9 mouse cellular contexts compared by ENCODE assay signal in genomic region chr14:118322003-118322821, GRCm38 (mm10). TPM values are rescaled to one million over a fixed set of nuclear protein-coding genes. Genes with fewer than 3 reads are reported as not detected.
DNase-seq lines count a peak whose midpoint lies in the region; ATAC-seq lines count a peak whose summit lies in the region.
"Had no signal": no experiment of that assay in that cellular context is flagged by ENCODE, and none has a peak within 500 bp of the region (broad histone marks: within the 10 kb centered on the region; RNA-seq: fewer than 3 reads in every experiment).

No protein-coding gene starts in this region.

- H3K27ac ChIP-seq in kidney, embryonic 15.5 days: no peak overlapping the region
- peak overlapping the region; percentile 63 for H3K27ac ChIP-seq in forebrain, embryonic 12.5 days
- no peak overlapping the region for H3K27ac ChIP-seq in limb, embryonic 12.5 days
- H3K27ac ChIP-seq in neural tube, embryonic 15.5 days (replicated peaks): no peak overlapping the region

- peak overlapping the region; percentile 34 for H3K4me3 ChIP-seq in kidney, embryonic 15.5 days (replicated peaks)
- H3K4me3 ChIP-seq in forebrain, embryonic 12.5 days (replicated peaks): peak overlapping the region; percentile 28
- peak overlapping the region; percentile 30 for H3K4me3 ChIP-seq in limb, embryonic 12.5 days (replicated peaks)
- peak overlapping the region; percentile 25 for H3K4me3 ChIP-seq in neural tube, embryonic 15.5 days (replicated peaks)

- WGBS in kidney, embryonic 15.5 days: 16% methylated on average over 26 of the region's 26 CpGs
- WGBS in forebrain, embryonic 12.5 days: 2% methylated on average over 26 of the region's 26 CpGs
- 11% methylated on average over 26 of the region's 26 CpGs for WGBS in limb, embryonic 12.5 days
- WGBS in neural tube, embryonic 15.5 days: 6% methylated on average over 26 of the region's 26 CpGs

- H3K9me3 ChIP-seq in kidney, embryonic 15.5 days (replicated peaks): no peaks in the 10 kb centered on the region
- H3K9me3 ChIP-seq in forebrain, embryonic 12.5 days: no peaks in the 10 kb centered on the region
- no peaks in the 10 kb centered on the region for H3K9me3 ChIP-seq in limb, embryonic 12.5 days
- no peaks in the 10 kb centered on the region for H3K9me3 ChIP-seq in neural tube, embryonic 15.5 days (replicated peaks)

- ATAC-seq in kidney, embryonic 15.5 days (replicated peaks; ENCODE audit: low FRiP score): no peak
- peak; percentile 85 for ATAC-seq in forebrain, embryonic 12.5 days (ENCODE audit: low FRiP score)
- ATAC-seq in limb, embryonic 12.5 days (ENCODE audit: insufficient number of reproducible peaks, insufficient read depth, low FRiP score, low TSS enrichment, low read depth): no peak
- ATAC-seq in neural tube, embryonic 15.5 days (ENCODE audit: low FRiP score): no peak

- H3K4me2 ChIP-seq in kidney, embryonic 15.5 days: peak overlapping the region; percentile 62
- peak overlapping the region; percentile 51 for H3K4me2 ChIP-seq in forebrain, embryonic 12.5 days
- peak overlapping the region; percentile 57 for H3K4me2 ChIP-seq in limb, embryonic 12.5 days
- peak overlapping the region; percentile 59 for H3K4me2 ChIP-seq in neural tube, embryonic 15.5 days

- H3K36me3 ChIP-seq in kidney, embryonic 15.5 days: no peaks in the 10 kb centered on the region
- H3K36me3 ChIP-seq in forebrain, embryonic 12.5 days (replicated peaks): no peaks in the 10 kb centered on the region
- no peaks in the 10 kb centered on the region for H3K36me3 ChIP-seq in limb, embryonic 12.5 days
- no peaks in the 10 kb centered on the region for H3K36me3 ChIP-seq in neural tube, embryonic 15.5 days

- peaks cover 52% of the 10 kb centered on the region for H3K27me3 ChIP-seq in kidney, embryonic 15.5 days
- peaks cover 65% of the 10 kb centered on the region for H3K27me3 ChIP-seq in forebrain, embryonic 12.5 days
- peaks cover 83% of the 10 kb centered on the region for H3K27me3 ChIP-seq in limb, embryonic 12.5 days
- peaks cover 15% of the 10 kb centered on the region for H3K27me3 ChIP-seq in neural tube, embryonic 15.5 days (replicated peaks)

- DNase-seq in kidney, postnatal 36 days: no peak
- DNase-seq in cerebellum, postnatal 14 days: no peak
- DNase-seq in adrenal gland, adult 2 months: no peak
- no peak for DNase-seq in adrenal gland, adult (ENCODE audit: inconsistent age in 2 of 2, low spot score in 1 of 2)
- DNase-seq: kidney, adult 2 months had no signal

- H3K4me1 ChIP-seq in kidney, embryonic 15.5 days: peaks cover 9% of the 10 kb centered on the region
- peaks cover 23% of the 10 kb centered on the region for H3K4me1 ChIP-seq in forebrain, embryonic 12.5 days
- H3K4me1 ChIP-seq in limb, embryonic 12.5 days (replicated peaks): 0 out of 2 replicates have a peak, but pooled peaks cover 10% of the 10 kb centered on the region
- H3K4me1 ChIP-seq in neural tube, embryonic 15.5 days: peaks cover 16% of the 10 kb centered on the region

- H3K9ac ChIP-seq in kidney, embryonic 15.5 days: no peak overlapping the region
- H3K9ac ChIP-seq in forebrain, embryonic 12.5 days: peak overlapping the region; percentile 41; the same call in 1 of the 2 replicates
- H3K9ac ChIP-seq in limb, embryonic 12.5 days (replicated peaks): no peak overlapping the region
- H3K9ac ChIP-seq in neural tube, embryonic 15.5 days (replicated peaks): peak overlapping the region; percentile 8

RNA-seq across cellular contexts. Expression of gene Gm9376, which starts 55.5 kb away (rescaled TPM):
- not detected in 2 replicates for polyA plus RNA-seq in kidney, embryonic 15.5 days (2015; fragmentation: Nextera tagmentation; extraction: Ambion mirVana)
- polyA plus RNA-seq in forebrain, embryonic 12.5 days (2016; fragmentation: Nextera tagmentation; extraction: Ambion mirVana): not detected in 2 replicates
- polyA plus RNA-seq in limb, embryonic 12.5 days (2016; fragmentation: Nextera tagmentation; extraction: Ambion mirVana): not detected in 2 replicates
- polyA plus RNA-seq in neural tube, embryonic 15.5 days (2015; fragmentation: Nextera tagmentation; extraction: Ambion mirVana): not detected in 2 replicates
- not detected for total RNA-seq in adrenal gland, adult 2 months (2021)
- polyA plus RNA-seq in adrenal gland, adult 2 months (2012; rRNA removed): not detected in 2 replicates
- polyA plus RNA-seq: kidney, adult 2 months had no signal

Comparison
In these comparisons a context has a peak if more than half of its experiments do, and no peak if none do; other contexts are left out.
1. H3K9ac ChIP-seq: peak in forebrain, embryonic 12.5 days (single experiment) and neural tube, embryonic 15.5 days (single experiment); none in kidney, embryonic 15.5 days (single experiment) and limb, embryonic 12.5 days (single experiment).
2. Peak in every context shown above with its lines, with median percentiles within 50 percentile points of each other: H3K4me2 ChIP-seq and H3K4me3 ChIP-seq.